Mouse (Mus musculus): ENCODE results near the gene Duox1. TPM values are rescaled to one million over a fixed set of nuclear protein-coding genes. Genes with fewer than 3 reads are reported as not detected.
A peak's percentile ranks its signal among the peaks of the same experiment; 100 is the strongest.

The Duox1 gene
- polyA plus RNA-seq, 1 experiment from 2014 or later: not detected

DNA sequence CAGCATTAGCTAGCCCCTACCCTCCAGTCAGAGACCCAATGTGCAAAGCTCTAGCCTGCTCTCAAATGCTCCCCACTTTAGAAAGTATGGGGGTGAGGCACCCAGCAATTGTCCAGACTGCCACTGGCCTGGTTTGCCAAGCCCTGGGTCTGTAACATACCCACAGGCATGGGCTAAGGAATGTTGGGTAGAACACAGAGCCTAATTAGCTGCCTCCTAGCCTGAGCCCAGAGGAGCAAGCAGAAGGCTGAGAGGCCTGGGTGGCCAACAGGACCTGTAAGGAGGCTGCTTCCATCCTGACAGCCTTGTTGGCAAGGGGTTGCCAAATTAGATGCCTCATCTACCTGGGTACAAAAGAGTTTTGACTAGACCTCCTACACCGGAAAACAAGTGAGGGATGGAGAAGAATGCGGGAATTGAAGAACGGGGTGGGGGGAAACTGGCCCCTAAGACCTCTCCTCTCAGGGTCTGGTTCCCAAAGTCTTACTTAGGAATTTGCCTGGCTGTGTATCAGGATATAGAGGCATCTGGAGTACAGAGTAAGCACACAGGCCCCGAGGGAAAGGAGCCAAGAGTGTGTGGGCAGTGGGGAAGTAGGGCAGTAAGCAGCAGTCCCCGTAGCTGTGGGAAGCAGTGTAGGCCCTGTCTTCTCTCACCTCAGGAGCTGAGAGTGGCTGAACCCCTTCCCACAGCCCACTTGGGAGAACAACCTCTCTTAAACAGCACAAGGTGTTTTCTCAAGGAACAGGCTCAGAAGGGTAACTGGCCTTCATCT lies 35.9 kb downstream of the Duox1 start:
- H3K36me3 ChIP-seq: peaks cover 24% of the 10 kb centered on the region
- no peak overlapping the region for H3K27ac ChIP-seq
- H3K27me3 ChIP-seq (ENCODE audit: insufficient read depth, poor library complexity, severe bottlenecking): no peaks in the 10 kb centered on the region
- DNase-seq (ENCODE audit: low spot score): no peak
- H3K4me1 ChIP-seq: peaks cover 36% of the 10 kb centered on the region
- no peaks in the 10 kb centered on the region for H3K9me3 ChIP-seq
- no peak overlapping the region for H3K4me3 ChIP-seq
- 69% methylated on average over 5 of the region's 5 CpGs for WGBS

DNA sequence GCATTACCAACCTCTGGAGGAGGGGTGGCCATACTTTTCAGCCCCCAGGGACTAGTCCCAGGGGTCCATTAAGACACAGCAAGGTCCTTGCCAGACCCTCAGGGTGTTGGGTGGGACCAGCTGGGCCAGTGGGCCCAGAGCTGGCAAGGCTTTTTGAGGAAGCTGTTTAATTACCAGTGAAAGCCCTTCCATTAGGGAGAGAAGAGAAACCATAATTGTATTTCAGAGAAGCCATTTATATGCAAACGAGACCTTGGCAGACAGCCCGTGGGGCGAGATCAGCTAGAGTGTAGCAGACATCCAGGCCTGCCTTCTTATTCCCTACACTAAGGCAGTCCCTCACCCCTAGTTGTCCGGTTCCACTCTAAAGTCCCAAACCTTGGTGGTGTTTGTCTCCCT lies 36.5 kb downstream of the Duox1 start:
- Histone ChIP-seq H3K9me3 (no peaks in the 10 kb centered on the region), H3K4me3 (no peak overlapping the region), H3K4me1 (peaks cover 36% of the 10 kb centered on the region), H3K36me3 (peaks cover 27% of the 10 kb centered on the region), H3K27ac (no peak overlapping the region), H3K27me3 (ENCODE audit: insufficient read depth, poor library complexity, severe bottlenecking) (no peaks in the 10 kb centered on the region)
- WGBS: 83% methylated on average over 4 of the region's 4 CpGs
- no peak for DNase-seq (ENCODE audit: low spot score)

DNA sequence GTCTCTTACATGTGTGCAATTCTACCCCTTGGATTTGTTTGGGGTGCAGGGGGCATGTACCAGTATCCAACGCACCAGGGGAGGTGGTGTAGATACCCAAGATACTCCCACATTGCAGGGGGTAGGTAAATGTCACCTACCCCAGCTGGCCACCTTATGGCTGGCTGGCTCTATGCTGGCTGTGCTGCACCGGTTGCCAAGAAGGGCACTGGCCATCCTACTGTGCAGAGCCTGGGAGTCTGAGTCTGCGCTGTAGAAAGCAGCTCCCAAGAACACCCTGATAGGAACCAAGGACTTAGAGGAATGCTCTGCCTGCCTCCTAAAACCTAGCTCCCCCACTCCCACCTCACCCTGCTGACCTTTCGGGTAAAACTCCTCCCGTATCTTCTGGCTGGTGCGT lies 37.5 kb downstream of the Duox1 start:
- Histone ChIP-seq H3K4me3 (no peak overlapping the region), H3K9me3 (no peaks in the 10 kb centered on the region), H3K27ac (no peak overlapping the region), H3K4me1 (peaks cover 34% of the 10 kb centered on the region), H3K36me3 (peaks cover 33% of the 10 kb centered on the region), H3K27me3 (ENCODE audit: insufficient read depth, poor library complexity, severe bottlenecking) (no peaks in the 10 kb centered on the region)
- WGBS: 70% methylated on average over 6 of the region's 6 CpGs
- no peak for DNase-seq (ENCODE audit: low spot score)

DNA sequence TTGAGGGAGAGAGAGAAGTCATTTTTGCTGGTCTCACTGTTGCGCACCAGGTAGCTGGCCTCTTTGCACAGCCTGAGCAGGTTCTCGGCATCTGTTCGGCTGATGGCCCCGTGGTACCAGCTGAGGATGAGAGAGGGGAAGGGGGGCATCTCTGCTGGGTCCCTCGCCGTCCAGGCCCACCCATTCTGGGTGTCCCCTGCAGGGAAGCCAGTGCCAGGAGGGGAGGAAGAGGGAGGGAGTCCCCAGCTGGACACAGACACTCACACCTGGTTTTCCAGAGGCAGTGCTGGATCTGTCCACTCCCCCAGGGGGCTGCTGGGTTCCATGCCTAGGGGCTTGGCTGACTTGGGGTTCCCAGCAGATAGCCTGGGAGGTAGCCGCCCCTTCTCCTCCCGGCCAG lies 38.3 kb downstream of the Duox1 start:
- Histone ChIP-seq H3K27ac (0 out of 2 replicates have a peak overlapping the region, but pooled peaks have one; percentile 18), H3K4me1 (peaks cover 30% of the 10 kb centered on the region), H3K4me3 (no peak overlapping the region), H3K9me3 (no peaks in the 10 kb centered on the region), H3K27me3 (ENCODE audit: insufficient read depth, poor library complexity, severe bottlenecking) (no peaks in the 10 kb centered on the region), H3K36me3 (peaks cover 33% of the 10 kb centered on the region)
- DNase-seq (ENCODE audit: low spot score): no peak
- 75% methylated on average over 8 of the region's 8 CpGs for WGBS

DNA sequence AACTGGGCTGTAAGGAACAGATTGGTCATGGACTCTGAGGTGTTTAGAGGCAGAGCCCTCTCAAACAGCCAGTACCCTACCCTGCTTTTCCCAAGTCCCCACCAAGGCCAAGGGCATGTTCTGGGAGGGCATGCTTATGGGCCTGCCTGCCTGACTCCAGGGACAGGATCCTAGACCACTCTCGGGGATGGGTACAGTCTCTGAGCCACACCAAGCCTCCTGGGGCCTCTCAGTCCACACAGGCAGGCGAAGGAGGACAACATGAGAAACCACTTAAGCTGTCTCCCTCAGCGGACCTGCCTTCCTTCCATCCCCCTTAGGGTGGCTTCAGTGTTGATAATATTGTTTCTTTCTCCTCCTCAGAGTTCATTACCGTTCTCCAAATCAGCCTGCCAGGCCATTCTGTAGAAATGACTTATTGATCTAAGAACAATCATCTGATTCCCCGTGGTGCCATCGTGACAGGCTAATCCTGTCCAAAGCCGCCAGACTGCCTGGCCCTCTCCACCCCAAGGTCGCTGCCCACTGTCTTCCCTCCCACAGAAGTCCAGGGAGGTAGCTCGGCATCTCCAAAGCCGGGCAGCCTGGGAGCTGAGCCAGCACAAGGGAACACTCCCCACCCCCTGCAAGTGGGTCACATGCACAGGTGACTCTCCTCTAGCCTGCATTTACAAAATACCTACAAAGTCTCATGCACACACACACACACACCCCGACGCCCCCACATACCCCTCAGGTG lies 38.9 kb downstream of the Duox1 start:
- H3K4me1 ChIP-seq: peaks cover 27% of the 10 kb centered on the region
- H3K27ac ChIP-seq: no peak overlapping the region
- no peaks in the 10 kb centered on the region for H3K9me3 ChIP-seq
- no peak overlapping the region for H3K4me3 ChIP-seq
- DNase-seq (ENCODE audit: low spot score): no peak
- WGBS: 63% methylated on average over 12 of the region's 12 CpGs
- peaks cover 37% of the 10 kb centered on the region for H3K36me3 ChIP-seq
- no peaks in the 10 kb centered on the region for H3K27me3 ChIP-seq (ENCODE audit: insufficient read depth, poor library complexity, severe bottlenecking)

DNA sequence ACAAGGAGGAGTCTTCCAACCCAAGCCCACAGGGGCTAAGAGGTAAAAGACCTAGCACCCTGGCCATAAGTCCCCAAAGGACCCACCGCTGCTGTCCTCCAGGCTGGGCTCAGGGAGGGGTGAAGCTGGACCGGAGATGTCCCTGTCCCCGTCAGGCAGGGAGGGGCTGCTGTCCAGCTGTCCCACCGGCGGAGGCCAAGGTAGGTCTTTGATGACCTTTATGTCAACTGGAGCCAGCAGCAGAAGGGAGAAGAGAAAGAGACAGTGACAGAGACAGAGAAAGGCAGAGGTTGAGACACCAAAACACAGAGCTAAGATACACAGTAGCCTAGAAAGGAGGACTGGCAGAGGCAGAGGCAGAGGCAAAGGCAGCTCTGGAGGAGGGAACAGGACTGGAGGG lies 39.9 kb downstream of the Duox1 start:
- 0 out of 2 replicates have a peak, but pooled peaks cover 2% of the 10 kb centered on the region for H3K27me3 ChIP-seq (ENCODE audit: insufficient read depth, poor library complexity, severe bottlenecking)
- whole genome bisulfite sequencing: 75% methylated on average over 5 of the region's 5 CpGs
- H3K4me3 ChIP-seq: no peak overlapping the region
- no peak for DNase-seq (ENCODE audit: low spot score)
- H3K4me1 ChIP-seq: peaks cover 20% of the 10 kb centered on the region
- H3K27ac ChIP-seq: no peak overlapping the region
- H3K9me3 ChIP-seq: no peaks in the 10 kb centered on the region
- peaks cover 38% of the 10 kb centered on the region for H3K36me3 ChIP-seq

DNA sequence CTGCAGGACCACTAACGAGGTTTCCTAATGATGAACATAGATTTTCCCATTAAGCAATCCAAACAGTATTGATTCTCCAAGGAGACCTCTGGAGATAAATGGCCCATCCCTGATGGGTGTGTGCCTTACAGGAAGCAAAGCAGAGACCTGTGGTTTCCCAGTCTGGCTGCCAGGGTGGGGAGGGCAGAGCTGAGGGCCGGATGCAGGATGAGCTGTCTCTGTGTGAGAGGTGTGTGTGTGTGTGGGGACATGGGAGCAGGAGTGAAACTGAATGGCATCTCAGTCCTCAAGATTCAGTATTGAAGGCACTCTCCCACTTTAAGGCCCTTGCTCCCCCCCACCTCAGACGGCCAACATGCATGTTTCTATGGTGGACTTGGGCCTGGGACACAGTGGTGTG lies 40.7 kb downstream of the Duox1 start:
- H3K4me1 ChIP-seq: peaks cover 20% of the 10 kb centered on the region
- peaks cover 38% of the 10 kb centered on the region for H3K36me3 ChIP-seq
- 0 out of 2 replicates have a peak, but pooled peaks cover 3% of the 10 kb centered on the region for H3K27me3 ChIP-seq (ENCODE audit: insufficient read depth, poor library complexity, severe bottlenecking)
- H3K4me3 ChIP-seq: no peak overlapping the region
- DNase-seq (ENCODE audit: low spot score): no peak
- no peak overlapping the region for H3K27ac ChIP-seq
- no peaks in the 10 kb centered on the region for H3K9me3 ChIP-seq
- WGBS: 74% methylated on average over 3 of the region's 3 CpGs

DNA sequence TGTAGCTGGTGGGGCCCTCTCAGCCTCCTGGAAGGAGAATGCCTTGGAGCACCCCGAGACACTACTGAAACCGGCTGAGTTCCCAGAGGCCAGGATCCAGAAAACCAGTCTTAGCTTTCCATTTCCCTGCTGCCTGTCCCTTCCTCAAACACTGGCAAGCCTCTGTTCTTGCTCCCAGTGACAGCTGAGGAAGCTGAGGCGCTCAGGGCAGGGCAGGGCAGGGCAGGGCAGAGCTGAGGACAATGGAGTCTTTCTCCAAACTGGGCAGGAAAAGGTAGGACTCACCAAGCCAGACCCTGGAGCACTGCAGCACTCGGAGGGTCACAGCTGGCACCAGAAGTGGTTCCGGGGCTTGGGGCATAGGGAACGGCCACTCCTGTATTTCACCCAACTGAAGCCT lies 44.8 kb downstream of the Duox1 start:
- no peak for DNase-seq (ENCODE audit: low spot score)
- Histone ChIP-seq H3K4me1 (peaks cover 13% of the 10 kb centered on the region), H3K27ac (no peak overlapping the region), H3K27me3 (ENCODE audit: insufficient read depth, poor library complexity, severe bottlenecking) (0 out of 2 replicates have a peak, but pooled peaks cover 3% of the 10 kb centered on the region), H3K9me3 (no peaks in the 10 kb centered on the region), H3K4me3 (no peak overlapping the region), H3K36me3 (peaks cover 34% of the 10 kb centered on the region)
- WGBS: 74% methylated on average over 6 of the region's 6 CpGs

DNA sequence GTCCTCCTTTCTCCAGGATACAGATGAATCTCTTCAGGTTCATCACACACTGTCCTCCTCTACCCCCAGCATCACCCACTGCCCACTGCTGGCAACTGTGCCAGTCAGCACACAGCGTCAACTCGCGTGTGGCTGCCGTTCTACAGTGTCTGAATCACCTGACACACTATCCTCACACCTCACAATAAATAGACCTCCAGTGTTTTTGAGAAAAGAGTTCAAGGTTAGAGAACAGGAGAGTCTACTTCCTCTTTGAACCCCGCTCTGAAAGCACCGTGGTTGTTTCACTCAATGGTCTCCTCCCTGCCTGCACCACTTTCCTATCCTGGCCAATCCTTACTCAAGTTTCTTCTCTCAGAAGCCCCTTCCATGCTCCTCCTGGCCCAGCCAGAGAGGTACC lies 45.7 kb downstream of the Duox1 start:
- no peaks in the 10 kb centered on the region for H3K9me3 ChIP-seq
- no peak for DNase-seq (ENCODE audit: low spot score)
- WGBS: 87% methylated on average over 6 of the region's 6 CpGs
- 0 out of 2 replicates have a peak, but pooled peaks cover 3% of the 10 kb centered on the region for H3K27me3 ChIP-seq (ENCODE audit: insufficient read depth, poor library complexity, severe bottlenecking)
- H3K27ac ChIP-seq: no peak overlapping the region
- peaks cover 31% of the 10 kb centered on the region; the same call in 1 of the 2 replicates for H3K36me3 ChIP-seq
- no peak overlapping the region for H3K4me3 ChIP-seq
- peaks cover 13% of the 10 kb centered on the region for H3K4me1 ChIP-seq

DNA sequence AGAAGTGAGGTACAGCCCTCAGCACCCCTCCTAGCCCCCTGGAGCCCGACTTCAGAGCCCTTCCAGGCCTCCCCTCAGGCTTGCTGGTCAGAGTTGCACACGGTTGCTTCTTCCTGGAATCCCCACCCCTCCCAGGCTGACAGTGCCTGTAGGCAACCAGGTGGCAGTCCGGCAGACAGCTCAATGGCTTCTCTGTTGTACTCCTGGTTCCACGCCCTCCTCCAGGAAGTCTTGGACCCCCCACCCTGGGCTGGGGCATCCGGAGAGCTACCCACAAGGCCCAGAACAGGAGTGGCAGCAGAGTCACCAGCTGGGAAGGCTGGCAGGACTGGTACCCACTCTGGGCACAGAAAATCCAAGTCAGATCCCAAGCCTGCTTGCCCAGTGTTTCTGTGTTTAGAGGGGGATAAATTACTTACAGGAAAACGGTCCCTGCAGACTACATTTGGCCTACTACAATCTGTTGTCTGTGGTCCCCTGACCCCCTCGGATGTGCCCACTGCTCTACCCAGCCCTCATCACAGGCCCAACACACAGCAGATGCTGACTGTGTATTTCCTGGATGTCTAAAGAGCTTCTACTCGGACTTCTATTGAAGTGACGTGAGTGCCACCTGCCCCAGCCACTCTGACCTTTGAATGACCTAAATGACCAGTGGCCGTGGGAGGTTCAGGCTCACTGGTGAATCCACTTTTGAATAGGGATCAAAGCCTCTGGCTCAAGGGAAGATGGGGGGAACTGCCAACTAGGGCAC lies 46.6 kb downstream of the Duox1 start:
- 0 out of 2 replicates have a peak, but pooled peaks cover 3% of the 10 kb centered on the region for H3K27me3 ChIP-seq (ENCODE audit: insufficient read depth, poor library complexity, severe bottlenecking)
- no peak for DNase-seq (ENCODE audit: low spot score)
- 0 out of 2 replicates have a peak overlapping the region, but pooled peaks have one; percentile 5 for H3K27ac ChIP-seq
- H3K4me1 ChIP-seq: peaks cover 22% of the 10 kb centered on the region
- 62% methylated on average over 10 of the region's 10 CpGs for WGBS
- no peak overlapping the region for H3K4me3 ChIP-seq
- no peaks in the 10 kb centered on the region for H3K9me3 ChIP-seq
- H3K36me3 ChIP-seq: peaks cover 26% of the 10 kb centered on the region; the same call in 1 of the 2 replicates

DNA sequence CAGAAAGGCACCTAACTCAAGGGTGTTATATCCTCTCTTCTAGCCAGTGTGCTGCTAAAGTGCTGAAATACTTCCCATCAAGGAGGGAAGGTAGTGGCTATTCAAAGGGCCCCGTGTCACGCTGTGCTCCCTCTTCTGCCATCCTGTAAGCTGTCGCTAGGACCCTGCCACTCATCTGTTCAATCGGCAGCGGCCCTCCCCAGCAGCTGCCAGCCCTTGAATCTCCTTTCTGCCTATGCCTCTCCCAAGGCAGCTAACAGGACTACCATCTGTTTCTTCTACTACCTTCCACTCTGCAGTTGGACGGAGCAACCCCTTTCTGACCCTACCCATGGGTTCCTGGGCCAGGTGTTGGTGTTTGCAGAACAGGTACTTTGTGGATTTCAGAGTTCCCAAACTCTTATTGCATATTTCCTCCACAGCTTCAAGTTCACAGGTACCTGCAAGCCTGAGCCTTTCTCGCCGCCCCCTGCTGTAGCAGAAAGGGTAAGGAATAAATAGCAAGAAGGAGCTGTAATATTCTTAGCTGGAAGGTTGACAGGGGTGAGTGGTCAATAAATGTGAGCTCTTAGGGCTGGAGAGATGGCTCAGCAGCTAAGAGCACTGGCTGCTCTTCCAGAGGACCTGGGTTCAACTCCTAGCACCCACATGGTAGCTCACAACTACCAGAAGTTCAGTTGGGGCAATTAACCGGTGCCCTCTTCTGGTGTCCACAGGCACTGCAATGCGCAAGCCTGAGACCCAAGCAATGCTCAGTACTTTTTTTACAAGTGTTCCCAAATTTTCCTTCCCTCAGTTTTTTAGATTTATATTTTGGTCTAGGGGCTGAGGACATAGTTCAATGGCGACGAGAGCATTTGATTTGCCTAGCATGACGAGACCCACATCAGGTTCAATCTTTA lies 47.4 kb downstream of the Duox1 start:
- peaks cover 21% of the 10 kb centered on the region; the same call in 1 of the 2 replicates for H3K36me3 ChIP-seq
- 86% methylated on average over 13 of the region's 13 CpGs for WGBS

More for the DNA sequence above, 47.4 kb downstream of the Duox1 start:
- H3K27ac ChIP-seq: no peak overlapping the region
- H3K4me1 ChIP-seq: peaks cover 30% of the 10 kb centered on the region
- H3K9me3 ChIP-seq: no peaks in the 10 kb centered on the region
- 0 out of 2 replicates have a peak, but pooled peaks cover 3% of the 10 kb centered on the region for H3K27me3 ChIP-seq (ENCODE audit: insufficient read depth, poor library complexity, severe bottlenecking)
- H3K4me3 ChIP-seq: no peak overlapping the region
- no peak for DNase-seq (ENCODE audit: low spot score)
